Mouse (Mus musculus) liver, embryonic 11.5 days (tissue): ENCODE measurements around the gene Slf2. TPM values are rescaled to one million over a fixed set of nuclear protein-coding genes. Genes with fewer than 3 reads are reported as not detected.
A peak's percentile ranks its signal among the peaks of the same experiment; 100 is the strongest.

ENCODE experiments used
- ATAC-seq: fragments of 200-750 bp; cut with Nextera tagmentation; replicated peaks from 2 replicates; pipeline ENCODE4 v1.8.0; 2017; ENCODE audit warnings: moderate number of reproducible peaks, mild to moderate bottlenecking, moderate TSS enrichment, moderate library complexity; ENCODE audit not compliant: low FRiP score
- DNase-seq: peaks from one replicate; pipeline ENCODE4 v3.0.0-alpha.2; 2017; ENCODE audit warnings: low spot score
- H3K27ac ChIP-seq: fragments of 300-500 bp; sonication (generic); 2 replicates; pipeline ENCODE4 v1.5.1; 2014; ENCODE audit warnings: mild to moderate bottlenecking, low read depth, low read length, control low read depth
- H3K27me3 ChIP-seq: fragments of 300-500 bp; sonication (generic); replicated peaks from 2 replicates; pipeline ENCODE4 v1.6.1; 2014; ENCODE audit warnings: low read length, mixed read lengths; ENCODE audit not compliant: control insufficient read depth, insufficient read depth
- H3K36me3 ChIP-seq: fragments of 300-500 bp; sonication (generic); 2 replicates; pipeline ENCODE4 v1.6.1; 2014; ENCODE audit warnings: mild to moderate bottlenecking, low read length, moderate library complexity, mixed read lengths; ENCODE audit not compliant: control insufficient read depth, insufficient read depth
- H3K4me1 ChIP-seq: fragments of 300-500 bp; sonication (generic); replicated peaks from 2 replicates; pipeline ENCODE4 v1.6.1; 2014; ENCODE audit warnings: low read length, mixed read lengths; ENCODE audit not compliant: control insufficient read depth, insufficient read depth
- H3K4me2 ChIP-seq: fragments of 300-500 bp; sonication (generic); 2 replicates; pipeline ENCODE4 v1.6.1; 2014; ENCODE audit warnings: mild to moderate bottlenecking, control low read depth, moderate library complexity
- H3K4me3 ChIP-seq: fragments of 300-500 bp; sonication (generic); 2 replicates; pipeline ENCODE4 v1.5.1; 2014; ENCODE audit warnings: low read depth, low read length, control low read depth
- H3K9ac ChIP-seq: fragments of 300-500 bp; sonication (generic); 2 replicates; pipeline ENCODE4 v1.6.1; 2014; ENCODE audit warnings: low read depth, low read length, control low read depth
- H3K9me3 ChIP-seq: fragments of 300-500 bp; sonication (generic); 2 replicates; pipeline ENCODE4 v1.6.1; 2016; ENCODE audit warnings: low read length, inconsistent platforms, mixed read lengths; ENCODE audit not compliant: control insufficient read depth
- WGBS: fragments of 180-500 bp; shearing (Covaris S2); extraction: QIAGEN DNeasy Blood & Tissue Kit; methylation state at CpG from one replicate; pipeline ENCODE4 v1.1.7; 2014; 5-methylcytosine and 5-hydroxymethylcytosine counted together
- polyA plus RNA-seq: library from polyadenylated mRNA; unstranded; fragments of >200 nt; fragmentation: Nextera tagmentation; extraction: Ambion mirVana; gene quantifications from 2 replicates; pipeline ENCODE4 v1.2.1, GENCODE M21; 2014

Gene Slf2
- polyA plus RNA-seq, 1 experiment from 2014 or later, result 49.8 TPM

DNA sequence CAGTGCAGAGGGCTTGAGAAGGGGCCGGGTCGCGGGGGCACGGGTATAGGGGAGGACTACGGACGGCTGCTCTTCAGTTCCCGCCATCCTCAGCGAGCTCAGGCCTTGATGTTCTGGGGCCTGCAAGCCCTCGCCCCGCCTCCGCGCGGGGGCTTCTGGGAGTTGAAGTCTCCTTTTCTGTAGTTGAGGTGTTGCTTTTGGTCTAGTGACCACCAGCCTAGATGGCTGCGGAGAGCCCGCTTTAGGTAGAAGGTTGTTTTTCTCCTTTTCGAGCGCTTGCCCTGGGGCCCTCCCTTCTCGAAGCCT lies 456 bp downstream of the Slf2 start:
- Histone ChIP-seq H3K4me3 (peak overlapping the region; percentile 80), H3K27me3 (no peaks in the 10 kb centered on the region), H3K4me2 (peak overlapping the region; percentile 85), H3K4me1 (peaks cover 25% of the 10 kb centered on the region), H3K9me3 (no peaks in the 10 kb centered on the region), H3K27ac (peak overlapping the region; percentile 66; the same call in 1 of the 2 replicates), H3K9ac (peak overlapping the region; percentile 75), H3K36me3 (peaks cover 12% of the 10 kb centered on the region)
- ATAC-seq (peak; percentile 88), DNase-seq (peak; percentile 90)
- WGBS, result under 1% methylated on average over 18 of the region's 18 CpGs

DNA sequence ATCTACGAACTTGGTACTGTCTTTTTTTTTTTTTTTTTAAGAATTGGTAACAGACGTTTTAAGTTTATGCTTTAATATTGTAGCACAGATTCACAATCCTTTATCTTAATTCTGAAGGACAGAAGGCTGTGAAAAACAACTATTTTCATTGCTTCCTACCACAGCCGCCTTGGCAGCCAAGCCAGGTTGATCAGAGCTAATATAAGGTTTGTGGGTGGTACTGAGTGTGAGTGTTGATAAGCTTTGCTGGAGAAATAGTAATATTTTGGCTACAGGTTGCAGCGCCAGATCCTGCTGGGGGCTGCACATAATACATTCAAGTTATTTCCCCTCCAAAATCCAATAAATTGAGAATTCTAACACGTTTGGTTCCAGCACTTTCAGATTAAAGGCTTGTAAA lies 1.1 kb downstream of the Slf2 start:
- Histone ChIP-seq H3K9me3 (no peaks in the 10 kb centered on the region), H3K27ac (no peak overlapping the region), H3K4me2 (peak overlapping the region; percentile 85), H3K4me3 (peak overlapping the region; percentile 80), H3K9ac (peak overlapping the region; percentile 54), H3K27me3 (no peaks in the 10 kb centered on the region), H3K36me3 (peaks cover 15% of the 10 kb centered on the region), H3K4me1 (peaks cover 25% of the 10 kb centered on the region)
- ATAC-seq, result no peak
- no peak for DNase-seq
- 37% methylated on average over 5 of the region's 5 CpGs for WGBS

DNA sequence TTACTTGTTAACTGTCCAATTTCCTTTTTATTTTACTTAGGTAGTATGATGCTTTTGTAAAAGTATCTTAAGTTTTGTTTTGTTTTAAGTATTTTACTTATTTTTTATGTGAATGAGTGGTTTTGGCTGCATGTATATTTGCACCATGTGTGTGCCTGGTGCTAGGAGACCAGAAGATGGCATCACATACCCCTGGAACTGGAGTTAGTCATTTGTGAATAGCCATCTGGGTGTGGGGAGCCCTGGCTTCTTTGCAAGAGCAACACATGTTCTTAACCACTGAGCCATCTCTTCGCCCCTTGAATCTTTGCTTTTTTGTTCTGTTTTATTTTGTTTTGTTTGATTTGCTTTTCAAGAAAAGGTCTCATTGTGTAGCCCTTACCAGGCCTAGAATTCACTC lies 2.2 kb downstream of the Slf2 start:
- H3K4me3 ChIP-seq, result no peak overlapping the region; the same call in 1 of the 2 replicates
- DNase-seq (no peak), ATAC-seq (no peak)
- no peak overlapping the region for H3K9ac ChIP-seq
- 90% methylated on average over 1 of the region's 1 CpGs for WGBS
- peaks cover 15% of the 10 kb centered on the region for H3K36me3 ChIP-seq
- H3K4me2 ChIP-seq, result peak overlapping the region; percentile 85; the same call in 1 of the 2 replicates
- H3K27ac ChIP-seq, result no peak overlapping the region
- no peaks in the 10 kb centered on the region for H3K27me3 ChIP-seq
- peaks cover 21% of the 10 kb centered on the region for H3K4me1 ChIP-seq
- H3K9me3 ChIP-seq, result no peaks in the 10 kb centered on the region

DNA sequence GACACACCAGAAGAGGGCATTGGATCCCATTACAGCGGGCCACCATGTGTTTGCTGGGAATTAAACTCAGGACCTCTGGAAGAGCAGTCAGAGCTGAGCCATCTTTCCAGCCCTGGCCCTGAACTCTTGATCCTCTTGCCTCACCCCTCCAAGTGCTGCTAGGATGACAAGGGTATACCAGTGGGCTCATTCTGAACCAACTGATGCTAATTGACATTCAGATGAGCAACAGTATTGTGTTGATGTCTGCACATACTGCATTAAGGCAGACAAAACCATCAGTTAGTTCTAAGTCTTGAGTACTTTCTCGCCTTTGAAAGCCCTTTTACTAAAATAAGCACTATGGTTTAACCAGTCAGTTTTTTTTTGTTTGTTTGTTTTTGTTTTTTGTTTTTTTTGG lies 28.7 kb downstream of the Slf2 start:
- no peak overlapping the region for H3K4me3 ChIP-seq
- H3K27me3 ChIP-seq, result no peaks in the 10 kb centered on the region
- H3K9ac ChIP-seq, result no peak overlapping the region
- no peaks in the 10 kb centered on the region for H3K9me3 ChIP-seq
- no peaks in the 10 kb centered on the region for H3K4me1 ChIP-seq
- ATAC-seq (no peak), DNase-seq (no peak)
- no peak overlapping the region for H3K27ac ChIP-seq
- peaks cover 52% of the 10 kb centered on the region for H3K36me3 ChIP-seq
- H3K4me2 ChIP-seq, result no peak overlapping the region
- WGBS, result 94% methylated on average over 2 of the region's 2 CpGs

DNA sequence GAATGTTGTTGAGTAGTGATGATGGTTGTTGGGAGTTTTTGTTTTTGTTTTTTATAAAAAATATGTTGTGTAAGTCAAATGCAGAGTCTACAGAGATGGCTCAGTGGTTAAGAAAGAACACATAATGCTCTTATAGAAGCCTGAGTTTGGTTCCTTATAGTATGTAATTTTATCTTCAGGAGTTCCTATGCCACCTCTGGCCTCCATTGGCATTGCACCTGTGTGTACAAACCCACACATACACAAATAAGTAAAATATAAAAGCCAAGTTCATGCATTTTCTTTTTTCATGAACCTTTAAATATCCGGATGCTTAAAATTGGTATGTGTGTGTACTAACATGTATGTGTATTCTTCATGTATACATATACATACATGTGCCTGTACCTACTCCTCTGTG lies 35.0 kb downstream of the Slf2 start:
- no peaks in the 10 kb centered on the region for H3K27me3 ChIP-seq

DNA sequence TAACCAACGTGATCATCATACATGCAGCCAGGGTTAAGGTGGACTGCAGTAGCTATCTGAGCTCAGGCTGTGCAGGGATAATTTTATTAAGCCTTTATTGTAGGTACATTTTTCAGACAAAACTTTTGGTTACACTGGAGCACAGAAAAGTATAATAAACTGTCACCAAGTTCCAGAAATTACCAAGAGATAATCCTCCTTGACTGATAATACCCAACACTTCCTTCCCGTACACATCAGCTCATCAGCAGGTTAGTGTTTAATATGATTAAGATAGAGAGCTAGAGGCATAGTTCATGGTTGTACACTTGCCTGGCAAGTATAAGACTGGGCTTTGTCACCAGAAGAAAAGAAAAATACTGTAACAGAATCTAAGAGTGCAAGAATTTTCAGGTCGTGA lies 37.4 kb downstream of the Slf2 start:
- WGBS, result 78% methylated on average over 3 of the region's 3 CpGs

More for the DNA sequence above, 35.0 kb downstream of the Slf2 start:
- no peak for DNase-seq
- H3K4me2 ChIP-seq, result no peak overlapping the region
- no peak for ATAC-seq
- no peak overlapping the region for H3K27ac ChIP-seq
- H3K4me3 ChIP-seq, result no peak overlapping the region
- H3K4me1 ChIP-seq, result no peaks in the 10 kb centered on the region
- H3K36me3 ChIP-seq, result peaks cover 56% of the 10 kb centered on the region
- no peak overlapping the region for H3K9ac ChIP-seq
- no peaks in the 10 kb centered on the region for H3K9me3 ChIP-seq
- WGBS, result 96% methylated on average over 1 of the region's 1 CpGs

DNA sequence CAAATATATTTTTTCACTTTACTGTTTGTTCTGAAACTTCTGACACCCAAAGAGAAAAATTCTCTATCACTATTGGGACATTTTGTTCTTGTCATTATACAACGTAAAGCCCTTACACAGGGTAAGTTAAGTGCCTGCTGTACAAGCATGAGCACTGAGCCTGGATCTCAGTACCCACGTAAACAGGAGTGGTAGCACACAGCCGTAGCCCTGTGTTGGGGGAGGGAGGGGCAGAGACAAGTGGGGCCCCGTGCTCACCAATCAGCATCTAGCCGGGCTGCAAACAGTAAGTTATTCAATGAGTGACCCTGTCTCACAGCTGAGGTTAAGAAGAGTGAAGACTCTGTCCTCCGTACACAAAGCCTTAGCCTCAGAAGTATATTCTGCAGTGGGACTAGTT lies 45.7 kb downstream of the Slf2 start:
- H3K4me2 ChIP-seq, result no peak overlapping the region
- ATAC-seq (no peak), DNase-seq (no peak)
- H3K4me3 ChIP-seq, result no peak overlapping the region
- no peak overlapping the region for H3K27ac ChIP-seq
- H3K36me3 ChIP-seq, result peaks cover 47% of the 10 kb centered on the region
- no peak overlapping the region for H3K9ac ChIP-seq
- no peaks in the 10 kb centered on the region for H3K27me3 ChIP-seq
- H3K4me1 ChIP-seq, result no peaks in the 10 kb centered on the region
- 88% methylated on average over 6 of the region's 6 CpGs for WGBS
- H3K9me3 ChIP-seq, result no peaks in the 10 kb centered on the region

More for the DNA sequence above, 37.4 kb downstream of the Slf2 start:
- Histone ChIP-seq H3K4me3 (no peak overlapping the region), H3K4me2 (no peak overlapping the region), H3K9me3 (no peaks in the 10 kb centered on the region), H3K36me3 (peaks cover 55% of the 10 kb centered on the region), H3K4me1 (no peaks in the 10 kb centered on the region), H3K9ac (no peak overlapping the region), H3K27ac (no peak overlapping the region), H3K27me3 (no peaks in the 10 kb centered on the region)
- ATAC-seq, result no peak
- DNase-seq, result no peak

DNA sequence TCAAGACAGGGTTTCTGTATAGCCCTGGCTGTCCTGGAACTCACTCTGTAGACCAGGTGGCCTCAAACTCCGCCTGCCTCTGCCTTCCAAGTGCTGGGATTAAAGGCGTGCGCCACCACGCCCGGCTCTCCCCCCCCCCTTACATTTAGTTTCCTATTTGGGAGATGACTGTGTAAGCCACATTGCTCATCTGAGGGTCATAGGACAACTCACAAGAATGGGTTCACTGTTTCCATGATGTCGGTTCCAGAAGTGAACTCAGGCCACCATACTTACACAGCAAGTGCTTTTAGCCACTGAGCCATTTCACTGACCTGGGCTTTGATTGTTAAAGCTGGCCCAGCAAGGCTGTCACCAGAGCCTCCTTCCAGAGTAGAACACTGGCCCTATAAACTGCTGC lies 46.2 kb downstream of the Slf2 start:
- Histone ChIP-seq H3K4me3 (no peak overlapping the region), H3K9ac (no peak overlapping the region), H3K4me2 (no peak overlapping the region), H3K4me1 (no peaks in the 10 kb centered on the region), H3K27me3 (no peaks in the 10 kb centered on the region), H3K36me3 (peaks cover 48% of the 10 kb centered on the region), H3K27ac (no peak overlapping the region), H3K9me3 (no peaks in the 10 kb centered on the region)
- WGBS, result 88% methylated on average over 6 of the region's 6 CpGs
- ATAC-seq (no peak), DNase-seq (no peak)

DNA sequence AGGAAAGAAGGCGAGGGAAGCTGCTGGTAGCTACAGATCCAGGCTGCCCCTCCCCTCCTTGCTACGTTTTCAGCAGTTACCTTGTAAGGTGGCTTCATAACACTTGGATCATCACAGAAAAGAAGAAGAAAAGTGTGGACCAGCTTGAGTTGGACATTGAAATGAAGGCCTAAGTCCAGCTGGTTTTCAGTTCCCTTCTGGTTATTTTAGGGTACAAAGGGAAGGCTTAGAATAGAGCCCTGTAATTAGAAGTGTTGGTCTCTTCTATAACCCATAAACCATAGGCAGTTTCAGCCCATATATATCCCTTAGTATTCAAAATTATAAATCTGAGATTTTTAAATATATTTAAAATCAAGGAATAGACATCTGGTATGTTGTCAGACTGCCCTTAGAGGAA lies 49.8 kb downstream of the Slf2 start:
- Histone ChIP-seq H3K27ac (no peak overlapping the region), H3K4me3 (no peak overlapping the region), H3K9ac (no peak overlapping the region), H3K36me3 (peaks cover 25% of the 10 kb centered on the region), H3K4me2 (no peak overlapping the region), H3K4me1 (no peaks in the 10 kb centered on the region; the same call in 1 of the 2 replicates), H3K27me3 (no peaks in the 10 kb centered on the region), H3K9me3 (no peaks in the 10 kb centered on the region)
- DNase-seq (no peak), ATAC-seq (no peak)
- WGBS, result 86% methylated on average over 2 of the region's 2 CpGs
